Mouse (Mus musculus) E14TG2a.4 (cell line): ENCODE data around the gene Ranbp10.

Source experiments
- H3K27me3 ChIP-seq: 2 replicates; pipeline ENCODE4 v1.6.1; 2014; ENCODE audit warnings: low read length, control low read depth; ENCODE audit not compliant: insufficient read depth
- H3K36me3 ChIP-seq: 2 replicates; pipeline ENCODE4 v1.6.1; 2014; ENCODE audit warnings: low read length, control low read depth; ENCODE audit not compliant: insufficient read depth
- H3K4me1 ChIP-seq: replicated peaks from 2 replicates; pipeline ENCODE4 v1.6.1; 2014; ENCODE audit warnings: low read depth, low read length, control low read depth
- H3K4me3 ChIP-seq: replicated peaks from 2 replicates; pipeline ENCODE4 v1.5.1; 2014; ENCODE audit warnings: mild to moderate bottlenecking, low read length
- H3K9me3 ChIP-seq: 2 replicates; pipeline ENCODE4 v1.6.1; 2014; ENCODE audit warnings: low read length, control low read depth
- CTCF ChIP-seq: conservative IDR thresholded peaks from 2 replicates; pipeline ENCODE4 v1.5.1; 2014; ENCODE audit warnings: low read length
- NANOG ChIP-seq: IDR thresholded peaks from 2 replicates; pipeline ENCODE4 v1.6.1; 2014; ENCODE audit warnings: borderline replicate concordance, low read length, mixed read lengths
- POU5F1 ChIP-seq: IDR thresholded peaks from 2 replicates; pipeline ENCODE4 v1.6.1; 2014; ENCODE audit warnings: low read length, borderline replicate concordance

Gene Ranbp10

GRCm38 (mm10) chr8:105826861-105827848 is at the start of gene Ranbp10, which contains the start of gene Tsnaxip1:
Gene Ranbp10 (minus strand): TSS chr8:105827350.
Gene Tsnaxip1 (plus strand): TSS chr8:105827731.
- H3K4me1 ChIP-seq, result peaks cover 27% of the 10 kb centered on the region
- no peak for TF ChIP-seq POU5F1
- TF ChIP-seq NANOG, result no peak
- TF ChIP-seq CTCF, result no peak
- H3K36me3 ChIP-seq, result peaks cover 31% of the 10 kb centered on the region
- no peaks in the 10 kb centered on the region for H3K27me3 ChIP-seq
- H3K4me3 ChIP-seq, result peak within 1 kb of the TSS; percentile 99
- H3K9me3 ChIP-seq, result no peaks in the 10 kb centered on the region

- Histone ChIP-seq H3K9me3 (no peaks in the 10 kb centered on the region), H3K4me3 (no peak overlapping the region), H3K27me3 (no peaks in the 10 kb centered on the region), H3K4me1 (peaks cover 89% of the 10 kb centered on the region), H3K36me3 (peaks cover 95% of the 10 kb centered on the region)
- TF ChIP-seq CTCF (no peak), NANOG (no peak), POU5F1 (no peak)
These were observed 47.2 kb upstream of the Ranbp10 start for GRCm38 (mm10) chr8:105874301-105874700.

GRCm38 (mm10) chr8:105866364-105867029 is 39.3 kb upstream of the Ranbp10 start:
- Histone ChIP-seq H3K4me1 (peaks cover 95% of the 10 kb centered on the region), H3K36me3 (peaks cover 96% of the 10 kb centered on the region), H3K27me3 (no peaks in the 10 kb centered on the region), H3K4me3 (0 out of 2 replicates have a peak overlapping the region, but pooled peaks have one; percentile 24), H3K9me3 (no peaks in the 10 kb centered on the region)
- TF ChIP-seq CTCF (peak; percentile 44), NANOG (no peak)

- Histone ChIP-seq H3K4me1 (peaks cover 84% of the 10 kb centered on the region), H3K36me3 (peaks cover 73% of the 10 kb centered on the region), H3K9me3 (no peaks in the 10 kb centered on the region), H3K4me3 (peak overlapping the region; percentile 100), H3K27me3 (no peaks in the 10 kb centered on the region)
- TF ChIP-seq POU5F1, result no peak
- no peak for TF ChIP-seq CTCF
- no peak for TF ChIP-seq NANOG
These were observed 34.8 kb upstream of the Ranbp10 start for GRCm38 (mm10) chr8:105861951-105862350.

GRCm38 (mm10) chr8:105860143-105860981 is 33.2 kb upstream of the Ranbp10 start, which contains the start of gene Nutf2:
Gene Nutf2 (plus strand): TSS chr8:105860580.
- peak within 1 kb of the TSS; percentile 100 for H3K4me3 ChIP-seq
- H3K27me3 ChIP-seq, result no peaks in the 10 kb centered on the region; the same call in 1 of the 2 replicates
- TF ChIP-seq POU5F1, result no peak
- TF ChIP-seq NANOG, result no peak
- no peak for TF ChIP-seq CTCF
- H3K36me3 ChIP-seq, result peaks cover 70% of the 10 kb centered on the region
- no peaks in the 10 kb centered on the region for H3K9me3 ChIP-seq
- H3K4me1 ChIP-seq, result peaks cover 83% of the 10 kb centered on the region

- H3K36me3 ChIP-seq, result peaks cover 60% of the 10 kb centered on the region
These were observed 32.2 kb upstream of the Ranbp10 start for GRCm38 (mm10) chr8:105859314-105859713.

GRCm38 (mm10) chr8:105858495-105858894 is 31.3 kb upstream of the Ranbp10 start:
- no peaks in the 10 kb centered on the region for H3K9me3 ChIP-seq
- TF ChIP-seq POU5F1 (no peak), NANOG (no peak), CTCF (no peak)
- no peak overlapping the region for H3K4me3 ChIP-seq
- H3K4me1 ChIP-seq, result peaks cover 73% of the 10 kb centered on the region
- peaks cover 52% of the 10 kb centered on the region for H3K36me3 ChIP-seq
- H3K27me3 ChIP-seq, result no peaks in the 10 kb centered on the region; the same call in 1 of the 2 replicates

More at GRCm38 (mm10) chr8:105859314-105859713, 32.2 kb upstream of the Ranbp10 start:
- Histone ChIP-seq H3K27me3 (no peaks in the 10 kb centered on the region; the same call in 1 of the 2 replicates), H3K4me3 (peak overlapping the region; percentile 100), H3K9me3 (no peaks in the 10 kb centered on the region), H3K4me1 (peaks cover 75% of the 10 kb centered on the region)
- no peak for TF ChIP-seq CTCF
- no peak for TF ChIP-seq POU5F1
- TF ChIP-seq NANOG, result no peak
